Mouse (Mus musculus) heart, embryonic 11.5 days (tissue): ENCODE results near the gene Adat3. TPM values are rescaled to one million over a fixed set of nuclear protein-coding genes. Genes with fewer than 3 reads are reported as not detected.
"Not testable (repeated sequence)": the region's sequence is repeated elsewhere in the genome, so short reads cannot be mapped to it uniquely, and the experiment has no call there.

Source experiments
- ATAC-seq: fragments of 200-750 bp; cut with Nextera tagmentation; replicated peaks from 2 replicates; pipeline ENCODE4 v1.8.0; 2017; ENCODE audit warnings: moderate library complexity; ENCODE audit not compliant: insufficient number of reproducible peaks, low FRiP score, low TSS enrichment
- H3K27ac ChIP-seq: fragments of 300-500 bp; sonication (generic); 2 replicates; pipeline ENCODE4 v1.5.1; 2014; ENCODE audit warnings: mild to moderate bottlenecking, low read depth, low read length
- H3K27me3 ChIP-seq: fragments of 300-500 bp; sonication (generic); 2 replicates; pipeline ENCODE4 v1.6.1; 2014; ENCODE audit warnings: mild to moderate bottlenecking, low read length, mixed read lengths; ENCODE audit not compliant: control insufficient read depth, insufficient read depth
- H3K36me3 ChIP-seq: fragments of 300-500 bp; sonication (generic); 2 replicates; pipeline ENCODE4 v1.6.1; 2014; ENCODE audit warnings: mild to moderate bottlenecking, low read length, moderate library complexity, mixed read lengths; ENCODE audit not compliant: control insufficient read depth, insufficient read depth
- H3K4me1 ChIP-seq: fragments of 300-500 bp; sonication (generic); 2 replicates; pipeline ENCODE4 v1.6.1; 2014; ENCODE audit warnings: low read length; ENCODE audit not compliant: control insufficient read depth, insufficient read depth
- H3K4me2 ChIP-seq: fragments of 300-500 bp; sonication (generic); 2 replicates; pipeline ENCODE4 v1.6.1; 2014; ENCODE audit warnings: mild to moderate bottlenecking, moderate library complexity
- H3K4me3 ChIP-seq: fragments of 300-500 bp; sonication (generic); 2 replicates; pipeline ENCODE4 v1.5.1; 2014; ENCODE audit warnings: low read depth, low read length
- H3K9ac ChIP-seq: fragments of 300-500 bp; sonication (generic); 2 replicates; pipeline ENCODE4 v1.6.1; 2014; ENCODE audit warnings: mild to moderate bottlenecking, low read depth, low read length, moderate library complexity
- H3K9me3 ChIP-seq: fragments of 300-500 bp; sonication (generic); replicated peaks from 2 replicates; pipeline ENCODE4 v1.6.1; 2016; ENCODE audit warnings: low read length; ENCODE audit not compliant: control insufficient read depth
- WGBS: fragments of 180-500 bp; shearing (Covaris S2); extraction: QIAGEN DNeasy Blood & Tissue Kit; methylation state at CpG from one replicate; pipeline ENCODE4 v1.1.7; 2014; ENCODE audit not compliant: insufficient replicate concordance; 5-methylcytosine and 5-hydroxymethylcytosine counted together
- polyA plus RNA-seq: library from polyadenylated mRNA; unstranded; fragments of >200 nt; fragmentation: Nextera tagmentation; extraction: Ambion mirVana; gene quantifications from 2 replicates; pipeline ENCODE4 v1.2.1, GENCODE M21; 2014

The Adat3 gene
- polyA plus RNA-seq, 1 experiment from 2014 or later = 6.6 TPM

DNA sequence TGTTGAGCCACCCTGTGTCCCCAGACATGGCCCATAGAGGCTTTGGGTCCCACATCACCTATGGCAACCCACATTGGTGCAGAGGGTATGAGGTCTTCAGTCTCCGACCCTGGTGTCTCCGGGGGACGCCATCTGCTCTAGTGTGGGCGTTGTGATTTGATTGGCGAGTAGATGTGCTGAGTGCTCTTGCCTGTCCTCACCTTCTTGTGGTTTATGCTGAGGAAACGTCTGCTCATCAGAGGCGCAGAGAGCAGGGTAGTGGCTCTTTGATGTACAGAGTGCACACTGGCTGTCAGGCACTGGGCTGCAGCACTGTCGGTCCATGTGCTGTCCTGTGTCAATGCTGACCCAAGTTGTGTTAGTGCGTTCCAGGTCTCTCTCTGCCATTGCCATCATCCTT is 26.2 kb downstream of the Adat3 start:
- Histone ChIP-seq H3K4me1 (peaks cover 49% of the 10 kb centered on the region), H3K27ac (no peak overlapping the region), H3K4me3 (no peak overlapping the region), H3K9ac (no peak overlapping the region), H3K27me3 (no peaks in the 10 kb centered on the region), H3K9me3 (no peaks in the 10 kb centered on the region), H3K4me2 (no peak overlapping the region), H3K36me3 (no peaks in the 10 kb centered on the region; the same call in 1 of the 2 replicates)
- 71% methylated on average over 9 of the region's 9 CpGs for WGBS
- ATAC-seq = no peak

DNA sequence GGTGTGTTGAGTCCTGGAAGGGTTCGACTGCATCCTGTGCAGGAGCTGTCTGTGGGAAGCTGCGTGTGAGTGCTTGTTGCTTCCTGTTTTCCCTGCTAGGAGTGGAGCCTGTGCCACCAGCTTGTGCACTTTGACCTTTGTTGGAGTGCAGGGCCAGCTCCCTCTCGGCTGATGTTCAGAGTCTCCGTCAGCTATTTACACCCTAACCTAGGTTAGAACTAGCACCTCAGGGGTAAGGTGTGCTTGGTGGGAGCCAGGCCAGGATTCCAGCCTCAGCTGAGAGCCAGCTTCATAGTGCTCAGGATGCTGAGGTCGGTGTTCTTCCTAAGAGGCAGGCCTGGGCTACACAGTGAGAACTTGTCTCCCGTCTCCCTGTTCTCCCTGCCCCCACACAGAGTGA is 32.7 kb downstream of the Adat3 start:
- H3K9ac ChIP-seq = no peak overlapping the region
- H3K27me3 ChIP-seq = no peaks in the 10 kb centered on the region
- 79% methylated on average over 6 of the region's 6 CpGs for WGBS
- H3K9me3 ChIP-seq = no peaks in the 10 kb centered on the region
- ATAC-seq = no peak
- H3K4me1 ChIP-seq = peaks cover 3% of the 10 kb centered on the region; the same call in 1 of the 2 replicates
- no peak overlapping the region for H3K27ac ChIP-seq
- H3K4me2 ChIP-seq = no peak overlapping the region
- no peak overlapping the region for H3K4me3 ChIP-seq
- peaks cover 53% of the 10 kb centered on the region for H3K36me3 ChIP-seq

DNA sequence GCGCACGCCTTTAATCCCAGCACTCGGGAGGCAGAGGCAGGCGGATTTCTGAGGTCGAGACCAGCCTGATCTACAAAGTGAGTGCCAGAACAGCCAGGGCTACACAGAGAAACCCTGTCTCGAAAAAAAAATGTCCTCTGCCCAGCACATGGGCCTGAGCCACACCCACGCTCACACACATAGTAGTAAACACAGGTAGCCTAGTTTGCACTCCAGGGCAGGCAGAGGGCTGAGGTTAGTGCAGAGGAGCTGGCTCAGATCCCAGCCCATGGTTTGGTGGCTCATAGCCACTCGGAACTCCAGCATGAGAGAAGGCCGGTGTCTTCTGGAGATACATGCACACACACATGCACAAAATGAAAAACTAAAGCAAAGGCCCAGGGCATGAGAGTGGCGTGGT is 44.3 kb downstream of the Adat3 start:
- no peak for ATAC-seq
- no peaks in the 10 kb centered on the region for H3K27me3 ChIP-seq
- H3K4me1 ChIP-seq = peaks cover 3% of the 10 kb centered on the region; the same call in 1 of the 2 replicates
- H3K4me3 ChIP-seq = no peak overlapping the region
- peaks cover 27% of the 10 kb centered on the region for H3K36me3 ChIP-seq
- H3K27ac ChIP-seq = no peak overlapping the region
- 88% methylated on average over 10 of the region's 10 CpGs for WGBS
- H3K4me2 ChIP-seq = no peak overlapping the region
- no peak overlapping the region for H3K9ac ChIP-seq
- H3K9me3 ChIP-seq = no peaks in the 10 kb centered on the region

DNA sequence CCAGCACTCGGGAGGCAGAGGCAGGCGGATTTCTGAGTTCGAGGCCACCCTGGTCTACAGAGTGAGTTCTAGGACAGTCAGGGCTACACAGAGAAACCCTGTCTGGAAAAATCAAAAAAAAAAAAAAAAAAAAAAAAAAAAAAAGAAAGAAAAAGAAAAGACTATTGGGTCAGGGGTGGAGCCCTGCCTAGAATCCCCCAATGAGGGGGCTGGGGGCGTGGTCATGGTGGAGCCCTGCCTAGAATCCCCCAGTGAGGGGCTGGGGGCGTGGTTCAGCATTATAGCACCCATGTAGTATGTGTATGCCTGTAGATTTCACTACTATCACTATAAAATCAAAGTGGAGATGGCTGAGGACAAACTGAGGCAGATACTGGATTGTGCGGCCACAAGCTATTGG is 47.2 kb downstream of the Adat3 start:
- not testable (repeated sequence) for H3K27ac ChIP-seq, H3K9me3 ChIP-seq, H3K4me1 ChIP-seq, H3K4me3 ChIP-seq, H3K4me2 ChIP-seq, ATAC-seq, H3K9ac ChIP-seq, H3K27me3 ChIP-seq
- 88% methylated on average over 6 of the region's 6 CpGs for WGBS
- peaks cover 11% of the 10 kb centered on the region for H3K36me3 ChIP-seq

DNA sequence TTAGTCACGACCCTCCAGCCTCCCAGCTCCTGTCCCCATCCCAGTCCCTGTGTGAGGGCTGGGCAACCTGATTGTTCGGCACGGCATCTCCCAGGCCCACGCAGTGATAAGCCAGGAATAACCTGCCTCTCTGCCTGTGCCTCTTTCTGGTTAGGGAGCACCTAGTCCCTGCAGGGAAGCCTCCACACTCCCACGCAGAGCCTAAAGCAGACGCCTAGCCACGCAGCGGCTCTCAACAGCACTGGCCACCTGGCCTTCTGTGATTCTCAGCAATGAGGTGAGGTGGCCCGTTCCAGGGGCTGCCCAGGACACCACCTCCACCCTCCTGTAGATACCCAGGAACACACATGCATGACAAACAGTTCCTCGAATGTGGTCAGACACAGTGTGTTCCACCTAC is 47.7 kb downstream of the Adat3 start:
- peaks cover 12% of the 10 kb centered on the region for H3K4me1 ChIP-seq
- no peak overlapping the region for H3K4me2 ChIP-seq
- H3K9me3 ChIP-seq = no peaks in the 10 kb centered on the region
- H3K4me3 ChIP-seq = no peak overlapping the region
- 76% methylated on average over 10 of the region's 10 CpGs for WGBS
- H3K27me3 ChIP-seq = no peaks in the 10 kb centered on the region
- peaks cover 6% of the 10 kb centered on the region for H3K36me3 ChIP-seq
- ATAC-seq = no peak
- no peak overlapping the region for H3K27ac ChIP-seq
- H3K9ac ChIP-seq = no peak overlapping the region

DNA sequence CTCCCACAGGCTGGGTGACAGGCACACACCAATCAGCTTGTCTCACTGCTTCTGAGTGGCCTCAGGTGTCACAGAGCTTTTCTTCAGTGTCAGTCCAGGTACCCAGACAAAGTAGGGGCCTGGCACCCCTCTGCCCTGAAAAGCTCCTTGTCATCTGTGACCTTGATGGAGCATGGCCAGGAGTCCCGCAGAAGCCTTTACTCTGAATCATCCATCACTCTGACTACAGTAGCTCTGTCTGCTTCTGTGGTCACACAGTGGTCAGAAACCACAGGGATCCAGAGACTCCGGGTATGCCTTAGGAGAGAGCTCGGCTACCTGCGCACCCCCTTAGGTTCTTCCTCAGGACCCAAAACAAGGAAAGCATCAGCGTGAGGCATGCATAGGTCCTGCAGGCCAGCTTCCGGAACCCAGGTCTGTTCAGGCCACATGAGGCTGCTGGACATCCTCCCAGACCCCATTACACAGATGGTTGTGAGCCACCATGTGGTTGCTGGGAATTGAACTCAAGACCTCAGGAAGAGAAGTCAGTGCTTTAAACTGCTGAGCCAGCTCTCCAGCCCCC is 50.6 kb downstream of the Adat3 start:
- 82% methylated on average over 6 of the region's 6 CpGs for WGBS
- no peak overlapping the region for H3K4me3 ChIP-seq
- H3K27ac ChIP-seq = 0 out of 2 replicates have a peak overlapping the region, but pooled peaks have one; percentile 15
- H3K9me3 ChIP-seq = no peaks in the 10 kb centered on the region
- ATAC-seq = no peak
- H3K27me3 ChIP-seq = no peaks in the 10 kb centered on the region
- no peak overlapping the region for H3K4me2 ChIP-seq
- H3K36me3 ChIP-seq = no peaks in the 10 kb centered on the region
- H3K9ac ChIP-seq = peak overlapping the region; percentile 43; the same call in 1 of the 2 replicates
- peaks cover 19% of the 10 kb centered on the region for H3K4me1 ChIP-seq

DNA sequence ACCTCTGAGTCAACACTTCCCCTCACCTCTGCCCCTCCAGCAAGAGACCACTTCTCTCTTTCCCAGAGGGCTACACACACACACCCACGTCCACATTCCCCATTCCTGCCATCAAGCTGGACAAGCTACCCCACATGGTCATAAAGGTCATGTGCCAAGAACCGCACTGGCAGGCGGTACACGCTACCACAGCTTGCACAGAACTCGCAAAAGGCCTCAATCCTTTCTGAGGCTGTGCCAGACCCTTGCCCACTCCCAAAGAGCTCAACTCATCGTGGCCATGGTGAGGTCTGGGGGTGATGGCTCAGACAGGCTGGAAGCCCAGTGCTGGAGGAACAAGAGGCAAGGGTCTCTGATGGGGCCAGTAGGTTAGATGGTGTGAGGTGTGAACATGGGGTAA is 52.2 kb downstream of the Adat3 start:
- Histone ChIP-seq H3K4me1 (peaks cover 23% of the 10 kb centered on the region), H3K27ac (no peak overlapping the region), H3K4me3 (no peak overlapping the region), H3K27me3 (no peaks in the 10 kb centered on the region), H3K4me2 (no peak overlapping the region), H3K9me3 (no peaks in the 10 kb centered on the region), H3K36me3 (no peaks in the 10 kb centered on the region), H3K9ac (no peak overlapping the region)
- no peak for ATAC-seq
- 81% methylated on average over 6 of the region's 6 CpGs for WGBS

DNA sequence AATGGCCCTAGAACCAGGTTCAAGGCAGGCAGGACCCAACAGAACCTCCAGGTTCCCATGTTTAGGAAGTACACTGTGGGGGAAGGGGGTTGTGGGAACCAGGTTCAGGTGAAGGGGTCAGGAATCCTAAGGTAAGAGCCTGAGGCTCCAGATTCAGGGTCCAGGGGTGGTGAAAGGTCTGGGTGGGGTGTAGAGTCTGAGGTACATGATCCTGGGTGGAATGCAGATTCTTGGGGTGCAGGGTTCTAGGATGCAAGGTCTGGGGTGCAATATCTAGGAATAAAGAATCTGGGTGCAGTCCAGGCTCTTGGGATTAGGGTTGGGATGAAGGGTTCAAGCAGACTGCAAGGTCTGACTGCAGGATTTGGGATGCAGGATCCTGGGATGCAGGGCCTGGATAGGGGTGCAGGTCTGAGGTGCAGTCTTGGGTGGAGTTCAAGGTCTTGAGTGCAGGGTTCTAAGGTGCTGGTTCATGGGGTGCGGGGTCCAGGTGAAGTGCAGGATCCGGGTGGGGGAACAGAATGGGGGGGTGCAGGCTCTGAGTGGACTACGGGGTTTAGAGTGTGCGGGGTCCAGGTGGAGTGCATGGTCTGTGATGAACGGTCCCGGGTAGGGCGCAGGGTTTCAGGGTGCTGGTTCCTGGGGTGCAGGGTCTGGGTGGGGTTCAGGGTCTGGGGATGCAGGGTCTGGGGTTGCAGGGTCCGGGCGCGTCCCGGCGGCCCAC is 52.9 kb downstream of the Adat3 start:
- Histone ChIP-seq H3K4me3 (peak overlapping the region; percentile 94), H3K27ac (peak overlapping the region; percentile 85), H3K4me1 (peaks cover 20% of the 10 kb centered on the region), H3K9me3 (no peaks in the 10 kb centered on the region), H3K4me2 (peak overlapping the region; percentile 87), H3K27me3 (no peaks in the 10 kb centered on the region), H3K36me3 (no peaks in the 10 kb centered on the region), H3K9ac (peak overlapping the region; percentile 96)
- 2% methylated on average over 11 of the region's 12 CpGs for WGBS
- ATAC-seq = peak; percentile 28
